In the genomic region with DNA sequence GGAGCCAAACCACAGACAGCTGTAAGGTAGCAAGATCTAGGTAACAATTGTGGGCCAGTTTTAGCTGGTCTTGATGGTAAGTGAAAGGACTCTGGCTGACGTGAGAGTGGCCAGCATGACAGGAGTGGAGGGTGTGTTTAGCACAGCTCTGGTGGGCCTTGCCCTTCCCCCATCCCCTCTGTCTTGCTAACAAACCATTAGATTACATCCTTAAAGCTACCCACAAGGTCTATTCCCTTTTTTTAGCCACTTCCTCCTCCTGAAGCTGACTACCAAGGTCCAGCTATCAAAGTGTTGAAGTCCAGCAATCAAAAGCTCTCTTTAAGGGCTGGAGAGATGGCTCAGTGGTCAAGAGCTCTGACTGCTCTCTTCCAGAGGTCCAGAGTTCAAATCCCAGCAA, we compare ENCODE assay signal across 18 mouse cellular contexts.
"Had no signal": no experiment of that assay in that cellular context is flagged by ENCODE, and none has a peak within 500 bp of the region (broad histone marks: within the 10 kb centered on the region; RNA-seq: fewer than 3 reads in every experiment).

No protein-coding gene starts in this region.

- H3K4me3 ChIP-seq: limb, embryonic 10.5 days; limb, embryonic 13.5 days; liver, embryonic 12.5 days; liver, embryonic 15.5 days; lung, embryonic 15.5 days; midbrain, embryonic 12.5 days had no signal

- H3K9me3 ChIP-seq: limb, embryonic 10.5 days; liver, embryonic 12.5 days; liver, embryonic 15.5 days; lung, embryonic 15.5 days; midbrain, embryonic 12.5 days had no signal

- ATAC-seq: intestine, embryonic 16.5 days; midbrain, embryonic 16.5 days had no signal

- H3K4me2 ChIP-seq: limb, embryonic 13.5 days; liver, embryonic 12.5 days; liver, embryonic 15.5 days; lung, embryonic 15.5 days; midbrain, embryonic 12.5 days had no signal

- DNase-seq: kidney, adult 8-10 months; kidney, postnatal 14 days; kidney, postnatal 4 days; liver; lung, adult 18-20 months; lung, postnatal 14 days; thymus, adult 18-20 months; thymus, postnatal 36 days had no signal

- H3K9ac ChIP-seq: limb, embryonic 13.5 days; liver, embryonic 12.5 days; liver, embryonic 15.5 days; lung, embryonic 15.5 days; midbrain, embryonic 12.5 days had no signal

- H3K27me3 ChIP-seq: limb, embryonic 13.5 days; liver, embryonic 12.5 days; liver, embryonic 15.5 days; lung, embryonic 15.5 days; midbrain, embryonic 12.5 days had no signal

- H3K36me3 ChIP-seq: limb, embryonic 10.5 days; limb, embryonic 13.5 days; liver, embryonic 12.5 days; liver, embryonic 15.5 days; lung, embryonic 15.5 days; midbrain, embryonic 12.5 days had no signal

- H3K27ac ChIP-seq: limb, embryonic 10.5 days; limb, embryonic 13.5 days; liver, embryonic 12.5 days; liver, embryonic 15.5 days; lung, embryonic 15.5 days; macrophage; midbrain, embryonic 12.5 days; stomach, postnatal 0 days had no signal
